Mouse (Mus musculus): Measurements from ENCODE around the gene Tnc. TPM values are rescaled to one million over a fixed set of nuclear protein-coding genes. Genes with fewer than 3 reads are reported as not detected.
A peak's percentile ranks its signal among the peaks of the same experiment; 100 is the strongest.
"Not testable (repeated sequence)": the region's sequence is repeated elsewhere in the genome, so short reads cannot be mapped to it uniquely, and the experiment has no call there.

Gene Tnc
- total RNA-seq, 2 experiments from 2014 or later, result 25.7 to 52.9 TPM

- no peak for DNase-seq
These were observed 83.4 kb downstream of the Tnc start for GRCm38 (mm10) chr4:63963410-63963809.

DNA sequence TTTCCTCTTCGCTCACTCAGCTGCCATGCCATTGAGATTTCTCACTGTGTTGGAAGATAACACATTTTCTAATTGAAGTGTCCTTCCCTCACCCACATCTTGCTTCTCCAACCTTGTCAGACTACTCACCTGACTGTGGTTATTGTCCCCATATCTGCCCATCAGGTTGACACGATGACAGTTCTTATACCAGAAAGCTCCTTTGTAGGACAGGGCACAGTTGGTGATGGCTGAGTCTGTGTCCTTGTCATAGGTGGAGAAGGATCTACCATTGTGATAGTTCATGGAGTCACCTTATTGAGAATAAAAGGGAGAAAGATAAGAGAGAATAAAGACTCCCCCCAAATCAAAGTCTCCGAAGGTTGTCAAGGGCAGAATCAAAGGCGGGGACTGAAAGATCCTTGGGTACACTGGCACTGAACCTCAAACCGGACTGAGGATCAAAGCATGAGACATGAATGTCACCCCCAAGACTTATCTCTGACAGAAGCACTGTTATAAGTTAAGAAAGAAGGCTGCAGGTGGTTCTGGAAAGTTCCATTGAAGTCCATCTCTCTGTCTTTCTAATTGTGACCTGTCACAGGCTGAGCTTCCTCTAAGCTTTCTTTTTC lies 84.9 kb downstream of the Tnc start:
- DNase-seq, result no peak

DNA sequence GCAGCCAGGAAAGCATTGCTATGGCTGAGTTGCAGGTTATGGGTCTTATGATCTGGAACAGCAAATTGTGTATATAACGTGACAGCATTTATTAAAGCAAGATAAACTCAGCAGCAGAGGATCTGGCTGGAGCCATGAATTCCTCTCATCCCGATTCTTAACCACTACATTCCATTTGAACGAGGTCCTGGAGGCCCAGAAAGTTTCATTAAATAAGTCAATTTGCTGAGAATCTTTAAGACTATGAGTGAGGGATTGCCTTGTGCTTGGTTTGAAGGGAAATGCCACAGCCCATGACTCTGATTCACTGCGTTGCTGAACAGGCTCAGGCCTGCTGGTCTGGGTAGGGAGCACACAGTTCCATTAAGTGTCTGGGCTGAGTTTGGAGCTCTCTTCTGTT lies 88.2 kb downstream of the Tnc start:
- no peak for DNase-seq

DNA sequence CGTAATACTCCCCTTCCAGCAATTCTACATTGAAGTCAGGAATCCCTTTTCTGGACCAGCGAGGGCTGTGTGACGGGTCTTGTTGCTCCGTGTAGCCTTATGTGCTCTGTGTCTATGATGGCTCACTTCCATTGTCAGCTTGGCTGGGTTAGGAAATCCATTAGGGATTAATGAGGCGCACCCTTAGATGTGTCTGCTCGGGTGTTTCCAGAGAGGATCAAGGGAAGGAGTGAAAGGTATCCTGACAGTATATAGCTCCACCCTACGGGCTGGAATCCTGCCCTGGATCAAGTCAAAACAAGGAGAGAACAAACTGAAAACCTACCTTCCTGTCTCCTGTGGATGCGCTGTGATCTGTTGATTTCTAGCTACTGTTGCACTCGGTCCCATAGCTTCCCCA lies 96.8 kb downstream of the Tnc start:
- DNase-seq, result no peak

DNA sequence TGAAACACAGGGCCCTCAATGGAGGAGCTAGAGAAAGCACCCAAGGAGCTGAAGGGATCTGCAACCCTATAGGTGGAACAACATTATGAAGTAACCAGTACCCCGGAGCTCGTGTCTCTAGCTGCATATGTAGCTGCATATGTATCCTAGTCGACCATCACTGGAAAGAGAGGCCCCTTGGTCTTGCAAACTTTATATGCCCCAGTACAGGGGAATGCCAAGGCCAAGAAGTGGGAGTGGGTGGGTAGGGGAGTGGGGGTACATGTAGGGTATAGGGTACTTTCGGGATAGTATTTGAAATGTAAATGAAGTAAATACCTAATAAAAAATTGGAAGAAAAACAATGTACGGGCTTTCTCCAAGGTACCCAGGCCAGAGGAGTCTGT lies 98.1 kb downstream of the Tnc start:
- not testable (repeated sequence) for DNase-seq

DNA sequence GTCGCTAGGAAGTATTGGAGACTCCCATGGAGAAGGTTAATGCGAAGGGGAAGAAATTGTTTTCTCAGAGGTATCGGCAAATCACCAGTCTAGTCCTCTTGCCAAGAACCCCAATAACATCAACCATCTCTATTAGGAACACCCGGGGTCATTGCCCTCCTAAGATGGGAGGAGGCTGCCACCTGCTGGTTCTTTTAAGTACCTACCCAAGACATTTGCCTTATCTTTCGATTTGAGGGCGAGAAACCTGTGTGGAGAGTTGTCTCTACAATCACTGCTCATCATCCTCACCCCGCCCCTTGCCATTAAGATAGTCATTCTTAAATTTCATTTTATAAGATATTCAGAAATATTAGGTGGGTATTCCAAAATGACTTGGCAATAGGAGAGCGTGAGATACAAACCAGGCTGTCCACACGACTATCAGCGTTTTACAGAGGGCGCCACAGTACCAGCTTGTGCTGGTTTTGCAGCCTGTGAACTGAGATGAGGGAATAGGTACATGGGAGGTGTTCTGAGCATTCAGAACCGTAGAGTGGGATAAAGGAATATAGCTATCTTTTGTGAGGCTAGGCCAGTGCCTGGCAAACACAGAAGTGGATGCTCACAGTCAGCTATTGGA lies 98.6 kb downstream of the Tnc start:
- peak; percentile 40 for DNase-seq

DNA sequence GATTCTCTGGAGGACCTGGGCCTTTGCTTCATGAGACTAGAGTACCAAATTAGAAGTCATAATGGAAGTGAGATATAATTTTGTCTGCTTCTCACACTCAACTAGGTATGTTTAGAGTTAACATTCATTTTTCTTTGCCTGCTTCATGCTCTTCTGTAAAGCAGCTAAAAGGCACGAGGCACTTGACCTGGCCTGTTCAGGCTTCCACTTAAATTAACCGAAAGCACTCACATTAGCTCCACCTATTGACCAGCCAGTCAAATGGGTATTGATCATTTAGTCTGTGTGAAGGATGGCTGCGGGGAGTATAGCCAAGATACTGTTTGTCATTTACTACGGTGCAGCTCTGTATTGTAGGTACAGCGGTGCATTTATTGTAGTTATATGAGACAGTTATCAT lies 103.0 kb downstream of the Tnc start:
- no peak for DNase-seq

DNA sequence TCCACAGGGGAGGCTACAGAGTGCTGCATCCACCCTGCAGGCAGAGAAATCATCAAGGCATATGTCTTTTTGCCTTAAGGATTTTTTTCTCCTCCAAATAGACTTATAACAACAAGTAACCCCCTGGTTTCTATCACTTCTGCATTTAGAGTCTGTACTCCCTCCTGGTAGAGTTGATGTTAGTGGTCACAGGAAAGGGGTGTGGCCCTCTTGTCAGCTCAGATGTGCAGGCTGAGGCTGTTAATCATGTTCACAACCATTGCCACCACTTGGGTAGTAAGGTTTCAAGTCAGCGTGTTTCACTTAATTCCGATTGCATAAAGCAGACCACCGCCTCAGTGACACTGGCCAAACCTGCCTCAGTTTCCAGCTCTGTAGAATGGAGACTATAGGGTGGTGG lies 103.9 kb downstream of the Tnc start:
- DNase-seq, result no peak

- no peak for DNase-seq
These were observed 105.4 kb downstream of the Tnc start for GRCm38 (mm10) chr4:63941420-63941819.

DNA sequence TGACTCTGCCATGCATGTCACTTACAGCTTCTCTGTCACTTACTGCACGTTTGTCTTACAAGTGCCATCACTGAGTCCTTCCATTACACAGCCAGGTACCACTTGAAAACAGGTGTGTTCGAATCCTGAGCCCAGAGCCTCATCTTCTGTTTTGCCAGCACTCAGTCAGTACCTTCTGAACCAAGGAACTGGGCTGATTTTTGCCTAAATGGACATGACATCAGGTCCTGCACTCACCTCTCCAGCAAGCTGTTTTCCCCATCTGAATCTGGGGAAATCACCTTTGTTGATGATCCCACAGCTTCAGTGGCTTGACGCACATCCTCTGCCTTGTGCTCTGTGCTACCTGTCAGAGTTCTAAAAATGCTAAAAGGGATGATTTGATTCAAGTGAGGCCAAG lies 107.4 kb downstream of the Tnc start:
- DNase-seq, result no peak

GRCm38 (mm10) chr4:63935960-63936359 lies 110.9 kb downstream of the Tnc start:
- no peak for DNase-seq

GRCm38 (mm10) chr4:63935314-63935713 lies 111.5 kb downstream of the Tnc start:
- DNase-seq, result no peak

- DNase-seq, result no peak
These were observed 116.0 kb downstream of the Tnc start for GRCm38 (mm10) chr4:63930863-63931262.

DNA sequence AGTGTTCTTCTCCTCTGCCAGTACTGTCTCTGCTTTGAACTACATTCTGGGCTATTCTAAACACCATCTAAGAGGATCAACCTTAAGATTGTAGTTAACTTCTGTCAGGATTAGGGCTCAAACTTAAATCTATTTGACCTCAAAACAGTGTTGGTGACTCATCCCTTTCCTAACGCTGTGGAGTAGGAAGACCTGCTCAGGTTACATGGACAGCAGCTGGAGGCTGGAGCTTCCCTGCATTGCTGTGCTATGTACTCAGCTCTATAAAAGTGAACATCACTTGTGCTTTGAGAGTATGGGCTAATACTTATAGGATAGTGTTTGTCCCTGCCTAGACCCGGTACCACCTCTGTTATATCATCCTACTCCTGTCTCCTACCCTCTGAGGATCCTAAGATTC lies 117.3 kb downstream of the Tnc start:
- no peak for DNase-seq

- DNase-seq, result no peak
These were observed 118.6 kb downstream of the Tnc start for GRCm38 (mm10) chr4:63928192-63928591.

- no peak for DNase-seq
These were observed 129.6 kb downstream of the Tnc start for GRCm38 (mm10) chr4:63917181-63917580.

GRCm38 (mm10) chr4:63916753-63917152 lies 130.1 kb downstream of the Tnc start:
- DNase-seq, result no peak

DNA sequence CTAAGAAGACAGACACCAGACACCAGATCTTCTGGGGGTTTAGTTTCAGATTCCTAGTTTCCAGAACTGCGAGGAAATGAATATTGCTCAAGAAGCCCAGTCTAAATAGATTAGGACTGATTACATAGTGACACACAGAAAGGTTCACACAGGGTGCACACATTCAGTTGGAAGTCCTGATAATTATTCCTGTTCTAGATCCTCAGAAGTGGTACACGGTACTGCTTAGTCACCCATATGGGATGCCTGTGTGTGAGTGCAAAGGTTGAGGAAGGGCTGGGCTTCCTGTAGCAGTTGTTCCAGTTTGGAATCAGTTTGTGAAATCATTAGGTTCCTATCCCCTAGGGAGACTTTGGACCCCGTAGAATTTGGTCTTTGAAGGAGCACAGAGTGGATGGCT lies 130.5 kb downstream of the Tnc start:
- DNase-seq, result no peak

Other genes with a start within 250 kb of the Tnc start
- gene Tnfsf8, start 185.7 kb downstream of the Tnc start, total RNA-seq (2021), result under 1 TPM in 1 of 2 experiments, not detected in 1; 0.07 TPM